Mouse (Mus musculus) embryo, embryonic 10 days (tissue): ENCODE results near the gene Fam89b.

Experiments used
- DNase-seq: peaks from one replicate; pipeline ENCODE4 v3.0.0-alpha.2; 2015; ENCODE audit warnings: low spot score

Gene Fam89b

GRCm38 (mm10) chr19:5739446-5739845 is 10.0 kb upstream of the Fam89b start:
- no peak for DNase-seq

- no peak for DNase-seq
Observed at GRCm38 (mm10) chr19:5734325-5734724, 4.9 kb upstream of the Fam89b start.

- DNase-seq = peak; percentile 99
Observed at GRCm38 (mm10) chr19:5731264-5731978, 2.0 kb upstream of the Fam89b start.

- no peak for DNase-seq
Observed at GRCm38 (mm10) chr19:5730314-5731186, 1.1 kb upstream of the Fam89b start.

- peak; percentile 70 for DNase-seq
Observed at GRCm38 (mm10) chr19:5728631-5729443, 616 bp downstream of the Fam89b start.

GRCm38 (mm10) chr19:5727701-5728100 is 1.8 kb downstream of the Fam89b start:
- peak; percentile 92 for DNase-seq

- DNase-seq = no peak
Observed at GRCm38 (mm10) chr19:5726961-5727578, 2.4 kb downstream of the Fam89b start.

- DNase-seq = peak; percentile 46
Observed at GRCm38 (mm10) chr19:5725767-5726515, 3.5 kb downstream of the Fam89b start, which contains the start of gene Ehbp1l1. TSS of gene Ehbp1l1 (minus strand) at chr19:5726317.

GRCm38 (mm10) chr19:5725029-5725707 is 4.3 kb downstream of the Fam89b start:
- DNase-seq = no peak

- peak; percentile 39 for DNase-seq
Observed at GRCm38 (mm10) chr19:5724549-5724941, 4.9 kb downstream of the Fam89b start.

GRCm38 (mm10) chr19:5723934-5724548 is 5.4 kb downstream of the Fam89b start:
- DNase-seq = no peak

- no peak for DNase-seq
Observed at GRCm38 (mm10) chr19:5722848-5723425, 6.5 kb downstream of the Fam89b start.

- no peak for DNase-seq
Observed at GRCm38 (mm10) chr19:5721233-5721632, 8.2 kb downstream of the Fam89b start.

- DNase-seq = no peak
Observed at GRCm38 (mm10) chr19:5716955-5717354, 12.5 kb downstream of the Fam89b start.

- DNase-seq = peak; percentile 68
Observed at GRCm38 (mm10) chr19:5715793-5716688, 13.4 kb downstream of the Fam89b start.

GRCm38 (mm10) chr19:5713730-5714129 is 15.7 kb downstream of the Fam89b start:
- no peak for DNase-seq

GRCm38 (mm10) chr19:5713255-5713654 is 16.2 kb downstream of the Fam89b start:
- DNase-seq = no peak

GRCm38 (mm10) chr19:5711907-5712460 is 17.5 kb downstream of the Fam89b start:
- no peak for DNase-seq
